Mouse (Mus musculus): ENCODE measurements around the gene Zfp318. TPM values are rescaled to one million over a fixed set of nuclear protein-coding genes. Genes with fewer than 3 reads are reported as not detected.

Gene Zfp318
- polyA plus RNA-seq, 1 experiment = 12.4 TPM

GRCm38 (mm10) chr17:46433627-46434026 is 50.1 kb downstream of the Zfp318 start:
- 0 out of 2 replicates have a peak, but pooled peaks cover 3% of the 10 kb centered on the region for H3K4me1 ChIP-seq (ENCODE audit: control insufficient read depth, insufficient read depth, insufficient read length, low read length)
- H3K27ac ChIP-seq (replicated peaks; ENCODE audit: low read depth, low read length) = no peak overlapping the region
- H3K4me3 ChIP-seq (ENCODE audit: insufficient read depth, low read depth, low read length) = no peak overlapping the region

DNA sequence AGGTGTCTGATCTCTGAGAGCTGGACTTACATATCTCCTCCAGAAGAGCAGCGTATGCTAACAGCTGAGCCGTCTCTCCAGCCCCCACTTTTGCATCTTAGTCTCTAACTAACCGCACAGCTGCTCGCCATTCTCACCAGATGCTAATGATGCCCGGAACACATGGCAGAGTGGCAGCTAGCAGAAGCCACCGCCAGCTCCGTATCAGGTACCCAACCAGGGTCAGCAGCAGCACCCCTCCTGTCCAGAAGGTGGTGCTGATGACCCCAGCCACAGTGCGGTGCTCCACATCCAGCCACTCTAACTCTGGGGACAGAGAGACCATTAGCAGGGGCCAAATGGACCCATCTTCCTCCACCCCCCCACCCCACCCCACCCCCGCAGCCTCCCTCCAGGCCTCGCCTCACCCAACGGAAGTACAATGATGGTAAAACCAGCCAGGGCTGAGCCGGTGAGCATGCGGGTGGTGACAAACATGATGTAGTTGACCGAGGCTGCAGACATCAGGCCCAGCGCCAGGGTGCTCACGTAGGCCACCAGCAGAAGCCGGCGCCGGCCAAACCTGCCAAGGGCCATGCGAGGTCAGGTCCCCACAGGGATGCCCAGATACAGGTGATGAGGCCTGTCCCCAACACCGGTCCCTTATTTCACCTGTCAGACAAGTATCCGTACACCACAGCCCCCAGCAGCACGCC is 53.3 kb downstream of the Zfp318 start:
- Histone ChIP-seq H3K4me1 (ENCODE audit: control insufficient read depth, insufficient read depth, insufficient read length, low read length) (no peaks in the 10 kb centered on the region), H3K4me3 (ENCODE audit: insufficient read depth, low read depth, low read length) (no peak overlapping the region), H3K27ac (replicated peaks; ENCODE audit: low read depth, low read length) (no peak overlapping the region)

DNA sequence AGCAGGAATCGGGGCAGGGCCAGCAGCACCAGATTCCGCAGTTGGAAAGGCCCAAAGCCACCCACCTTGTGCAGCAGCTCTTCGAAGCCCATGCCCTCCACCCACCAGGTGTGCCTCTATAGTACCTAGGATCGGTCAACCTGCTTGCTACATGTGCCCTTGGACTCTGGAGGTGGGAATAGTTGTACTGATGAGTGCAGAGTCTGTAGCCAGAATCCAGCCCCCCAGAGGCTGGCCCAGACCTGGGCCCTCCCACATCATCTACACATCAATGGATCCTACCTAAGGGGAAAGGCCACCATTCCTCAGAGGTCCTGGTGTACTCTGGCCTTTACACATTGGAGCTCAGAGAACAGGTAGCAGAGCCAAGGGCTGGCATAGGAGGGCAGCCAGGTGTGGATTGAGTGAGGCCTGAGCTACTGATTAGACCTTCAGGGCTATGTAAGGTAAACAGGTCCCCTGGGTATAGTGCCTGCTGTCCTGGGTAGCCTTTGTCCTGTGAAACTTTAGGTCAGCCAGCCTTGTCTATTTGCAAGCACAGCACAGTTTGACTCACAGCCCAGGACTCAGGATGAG is 54.9 kb downstream of the Zfp318 start, which contains the start of gene Slc22a7:
TSS of gene Slc22a7 (minus strand) at position 160 of the 576 bp plus-strand sequence.
- Histone ChIP-seq H3K27ac (replicated peaks; ENCODE audit: low read depth, low read length) (no peak within 1 kb of the TSS), H3K4me3 (ENCODE audit: insufficient read depth, low read depth, low read length) (no peak within 1 kb of the TSS), H3K4me1 (ENCODE audit: control insufficient read depth, insufficient read depth, insufficient read length, low read length) (no peaks in the 10 kb centered on the region)

- no peaks in the 10 kb centered on the region for H3K4me1 ChIP-seq (ENCODE audit: control insufficient read depth, insufficient read depth, insufficient read length, low read length)
- H3K4me3 ChIP-seq (ENCODE audit: insufficient read depth, low read depth, low read length) = no peak overlapping the region
- no peak overlapping the region for H3K27ac ChIP-seq (replicated peaks; ENCODE audit: low read depth, low read length)
Measured at GRCm38 (mm10) chr17:46439176-46439575, 55.6 kb downstream of the Zfp318 start.

GRCm38 (mm10) chr17:46444839-46445579 is 61.5 kb downstream of the Zfp318 start:
- no peak overlapping the region for H3K4me3 ChIP-seq (ENCODE audit: insufficient read depth, low read depth, low read length)
- no peak overlapping the region for H3K27ac ChIP-seq (replicated peaks; ENCODE audit: low read depth, low read length)
- H3K4me1 ChIP-seq (ENCODE audit: control insufficient read depth, insufficient read depth, insufficient read length, low read length) = no peaks in the 10 kb centered on the region

DNA sequence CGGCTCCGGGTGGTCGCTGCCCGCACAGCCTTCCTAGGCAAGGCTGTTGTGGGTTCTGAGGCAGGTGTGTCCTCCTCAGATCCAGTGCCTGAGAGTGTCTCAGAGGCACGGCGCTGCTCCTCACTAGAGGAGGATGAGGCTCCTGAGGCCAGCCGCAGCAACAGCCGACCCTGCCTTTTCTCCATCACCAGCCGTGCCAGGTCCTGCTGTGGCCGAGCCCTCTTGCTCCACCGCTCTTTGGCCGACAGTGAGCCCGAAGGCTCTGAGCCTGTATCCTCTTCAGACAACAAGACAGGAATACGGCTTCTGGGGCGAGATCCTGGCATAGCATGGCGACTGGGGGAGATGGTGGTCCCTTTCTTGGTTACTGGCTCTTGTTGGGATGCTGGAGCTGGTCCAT is 62.7 kb downstream of the Zfp318 start:
- Histone ChIP-seq H3K4me1 (ENCODE audit: control insufficient read depth, insufficient read depth, insufficient read length, low read length) (no peaks in the 10 kb centered on the region), H3K27ac (replicated peaks; ENCODE audit: low read depth, low read length) (no peak overlapping the region), H3K4me3 (ENCODE audit: insufficient read depth, low read depth, low read length) (no peak overlapping the region)

- Histone ChIP-seq H3K4me1 (ENCODE audit: control insufficient read depth, insufficient read depth, insufficient read length, low read length) (peaks cover 3% of the 10 kb centered on the region; the same call in 1 of the 2 replicates), H3K27ac (replicated peaks; ENCODE audit: low read depth, low read length) (no peak overlapping the region), H3K4me3 (ENCODE audit: insufficient read depth, low read depth, low read length) (no peak overlapping the region)
Measured at GRCm38 (mm10) chr17:46452683-46453082, 69.2 kb downstream of the Zfp318 start.

- Histone ChIP-seq H3K4me3 (ENCODE audit: insufficient read depth, low read depth, low read length) (no peak overlapping the region), H3K4me1 (ENCODE audit: control insufficient read depth, insufficient read depth, insufficient read length, low read length) (peaks cover 3% of the 10 kb centered on the region; the same call in 1 of the 2 replicates), H3K27ac (replicated peaks; ENCODE audit: low read depth, low read length) (no peak overlapping the region)
Measured at GRCm38 (mm10) chr17:46453302-46453948, 69.9 kb downstream of the Zfp318 start.

- Histone ChIP-seq H3K27ac (replicated peaks; ENCODE audit: low read depth, low read length) (no peak overlapping the region), H3K4me1 (ENCODE audit: control insufficient read depth, insufficient read depth, insufficient read length, low read length) (peaks cover 3% of the 10 kb centered on the region; the same call in 1 of the 2 replicates), H3K4me3 (ENCODE audit: insufficient read depth, low read depth, low read length) (no peak overlapping the region)
Measured at GRCm38 (mm10) chr17:46453970-46454411, 70.5 kb downstream of the Zfp318 start.

DNA sequence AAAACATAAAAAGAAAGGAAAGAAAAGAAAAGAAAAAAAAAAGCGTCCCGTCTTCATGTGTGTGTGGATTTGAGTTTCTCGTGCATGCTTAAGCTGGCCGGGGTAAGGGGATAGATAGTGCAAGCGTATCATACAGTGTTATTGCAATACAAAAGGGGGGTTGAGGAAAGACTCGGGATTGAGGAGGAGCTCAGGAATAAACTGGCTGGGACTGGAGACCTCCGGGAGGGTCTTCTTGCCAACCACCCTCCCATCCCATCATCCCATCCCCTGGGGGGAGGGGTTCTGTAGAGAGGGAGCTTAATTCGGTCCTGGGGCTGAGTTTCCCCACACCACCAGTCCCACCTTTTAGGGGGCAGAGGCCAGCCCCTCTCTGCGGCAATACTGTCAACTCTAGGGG is 71.0 kb downstream of the Zfp318 start:
- H3K27ac ChIP-seq (replicated peaks; ENCODE audit: low read depth, low read length) = no peak overlapping the region
- H3K4me3 ChIP-seq (ENCODE audit: insufficient read depth, low read depth, low read length) = peak overlapping the region; percentile 1; the same call in 1 of the 2 replicates
- peaks cover 3% of the 10 kb centered on the region; the same call in 1 of the 2 replicates for H3K4me1 ChIP-seq (ENCODE audit: control insufficient read depth, insufficient read depth, insufficient read length, low read length)

- peaks cover 3% of the 10 kb centered on the region; the same call in 1 of the 2 replicates for H3K4me1 ChIP-seq (ENCODE audit: control insufficient read depth, insufficient read depth, insufficient read length, low read length)
- H3K4me3 ChIP-seq (ENCODE audit: insufficient read depth, low read depth, low read length) = no peak overlapping the region
- H3K27ac ChIP-seq (replicated peaks; ENCODE audit: low read depth, low read length) = no peak overlapping the region
Measured at GRCm38 (mm10) chr17:46455110-46455691, 71.7 kb downstream of the Zfp318 start.

DNA sequence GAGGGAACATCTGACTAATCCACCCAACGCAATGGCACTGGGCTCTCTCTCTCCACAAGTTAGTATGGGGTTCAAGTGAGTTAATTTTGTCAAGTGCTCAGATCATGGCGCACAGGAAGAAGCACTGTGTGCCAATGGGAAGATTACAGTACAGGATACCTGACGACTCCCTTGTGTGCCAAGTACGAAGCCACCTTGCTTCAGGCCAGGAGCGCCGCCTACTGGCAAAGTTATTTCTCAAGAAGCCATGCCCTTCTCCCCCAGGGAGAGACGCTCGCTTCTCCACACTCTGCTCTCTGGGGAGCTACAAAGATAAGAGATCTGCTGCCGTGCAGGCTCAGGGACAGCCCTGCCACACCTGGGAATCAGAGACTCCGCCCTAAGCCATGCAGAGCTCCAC is 74.3 kb downstream of the Zfp318 start:
- Histone ChIP-seq H3K27ac (replicated peaks; ENCODE audit: low read depth, low read length) (no peak overlapping the region), H3K4me3 (ENCODE audit: insufficient read depth, low read depth, low read length) (no peak overlapping the region), H3K4me1 (ENCODE audit: control insufficient read depth, insufficient read depth, insufficient read length, low read length) (peaks cover 3% of the 10 kb centered on the region; the same call in 1 of the 2 replicates)

GRCm38 (mm10) chr17:46458439-46458838 is 74.9 kb downstream of the Zfp318 start:
- Histone ChIP-seq H3K4me1 (ENCODE audit: control insufficient read depth, insufficient read depth, insufficient read length, low read length) (peaks cover 3% of the 10 kb centered on the region; the same call in 1 of the 2 replicates), H3K4me3 (ENCODE audit: insufficient read depth, low read depth, low read length) (no peak overlapping the region), H3K27ac (replicated peaks; ENCODE audit: low read depth, low read length) (no peak overlapping the region)

- H3K27ac ChIP-seq (replicated peaks; ENCODE audit: low read depth, low read length) = no peak overlapping the region
- no peaks in the 10 kb centered on the region; the same call in 1 of the 2 replicates for H3K4me1 ChIP-seq (ENCODE audit: control insufficient read depth, insufficient read depth, insufficient read length, low read length)
- H3K4me3 ChIP-seq (ENCODE audit: insufficient read depth, low read depth, low read length) = no peak overlapping the region
Measured at GRCm38 (mm10) chr17:46460673-46461072, 77.1 kb downstream of the Zfp318 start.

Data from brown adipose tissue, adult 24 weeks (tissue).